In the genomic region with DNA sequence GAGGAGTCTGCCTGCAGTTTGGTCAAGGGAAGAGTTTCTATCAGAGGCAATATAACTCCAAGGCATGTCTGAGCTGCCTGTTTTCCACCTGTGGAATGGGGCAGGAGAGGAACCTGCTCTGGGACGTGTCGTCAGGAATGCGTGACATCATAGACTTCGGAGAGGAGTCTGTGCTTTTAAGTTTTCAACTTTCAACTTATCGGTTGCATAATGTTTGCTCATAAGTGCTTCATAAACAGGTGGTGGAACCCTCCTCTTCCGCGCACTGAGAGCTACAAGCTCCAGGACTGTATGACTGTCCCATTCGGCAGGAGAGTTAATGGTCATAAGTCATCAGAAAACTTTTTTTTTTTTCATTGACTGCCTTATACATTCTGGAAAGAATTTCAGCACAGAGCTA, we compare ENCODE assay signal across 24 mouse cellular contexts. TPM values are rescaled to one million over a fixed set of nuclear protein-coding genes. Genes with fewer than 3 reads are reported as not detected.
DNase-seq lines count a peak whose midpoint lies in the region; ATAC-seq and TF ChIP-seq lines count a peak whose summit lies in the region.
"Had no signal": no experiment of that assay in that cellular context is flagged by ENCODE, and none has a peak within 500 bp of the region (broad histone marks: within the 10 kb centered on the region; RNA-seq: fewer than 3 reads in every experiment).

No protein-coding gene starts in this region.

- DNase-seq in gastrocnemius, adult 2 months, result no peak
- DNase-seq in gastrocnemius, postnatal 36 days, result no peak
- DNase-seq in heart, postnatal 36 days, result no peak
- peak; percentile 80 for DNase-seq in liver, adult 2 months (ENCODE audit: extremely low read depth, low read depth, low spot score)
- DNase-seq in liver, result no peak
- DNase-seq in lung, postnatal 36 days, result peak; percentile 37
- DNase-seq in lung, postnatal 14 days, result no peak
- DNase-seq: adrenal gland, postnatal 10 days; cerebellum, adult 11 months; cerebellum, adult 8-10 months; cerebellum, postnatal 14 days; embryo, embryonic 11 days; gastrocnemius, postnatal 14 days had no signal

- TF ChIP-seq CTCF in gastrocnemius, adult 2 months (IDR thresholded peaks at IDR 0.05), result no peak
- TF ChIP-seq CTCF in liver, adult 2 months (IDR thresholded peaks at IDR 0.05; ENCODE audit: low read depth, low read length), result no peak

- no peak for TF ChIP-seq POLR2A in liver, adult 2 months (IDR thresholded peaks at IDR 0.05; ENCODE audit: extremely low read depth, insufficient read depth, low read length)

- peaks cover 28% of the 10 kb centered on the region for H3K4me1 ChIP-seq in heart, embryonic 11.5 days (ENCODE audit: control insufficient read depth, insufficient read depth, low read length)
- H3K4me1 ChIP-seq in liver, adult 2 months (ENCODE audit: control insufficient read depth, insufficient read depth, low read length), result peaks cover 10% of the 10 kb centered on the region; the same call in 1 of the 2 replicates

- H3K4me3 ChIP-seq in gastrocnemius, adult 2 months, result peak overlapping the region; percentile 94
- no peak overlapping the region for H3K4me3 ChIP-seq in heart, embryonic 11.5 days (ENCODE audit: low read depth, low read length)
- H3K4me3 ChIP-seq in liver, adult 2 months (ENCODE audit: insufficient read depth, low read depth, low read length), result no peak overlapping the region

- no peak overlapping the region; the same call in 1 of the 2 replicates for H3K4me2 ChIP-seq in heart, embryonic 11.5 days

- peak overlapping the region; percentile 99 for H3K27ac ChIP-seq in gastrocnemius, adult 2 months
- 0 out of 2 replicates have a peak overlapping the region, but pooled peaks have one; percentile 93 for H3K27ac ChIP-seq in heart, embryonic 11.5 days (ENCODE audit: low read depth, low read length)
- peak overlapping the region; percentile 62 for H3K27ac ChIP-seq in liver, adult 2 months (replicated peaks; ENCODE audit: insufficient read depth, low read depth, low read length)
- H3K27ac ChIP-seq: hindbrain, embryonic 14.5 days had no signal

- no peaks in the 10 kb centered on the region for H3K9me3 ChIP-seq in heart, embryonic 11.5 days (replicated peaks; ENCODE audit: control insufficient read depth, low read length)
- H3K9me3 ChIP-seq: embryonic facial prominence, embryonic 12.5 days; forebrain, embryonic 12.5 days; heart, embryonic 15.5 days; hindbrain, embryonic 10.5 days; intestine, embryonic 15.5 days had no signal

- H3K79me2 ChIP-seq in liver, adult 2 months (ENCODE audit: control insufficient read depth, insufficient read depth, low read length), result peaks cover 24% of the 10 kb centered on the region; the same call in 1 of the 2 replicates

- no peaks in the 10 kb centered on the region for H3K27me3 ChIP-seq in heart, embryonic 11.5 days (ENCODE audit: control insufficient read depth, insufficient read depth, low read length)
- no peaks in the 10 kb centered on the region for H3K27me3 ChIP-seq in liver, adult 2 months (ENCODE audit: control insufficient read depth, insufficient read depth, low read length)
- H3K27me3 ChIP-seq: embryonic facial prominence, embryonic 12.5 days; heart, embryonic 15.5 days; intestine, embryonic 15.5 days had no signal

- 80% methylated on average over 8 of the region's 8 CpGs for WGBS in heart, embryonic 11.5 days (ENCODE audit: insufficient replicate concordance)
- 30% methylated on average over 8 of the region's 8 CpGs for WGBS in liver, adult 2 months

- no peaks in the 10 kb centered on the region for H3K36me3 ChIP-seq in heart, embryonic 11.5 days (ENCODE audit: control insufficient read depth, insufficient read depth, low read length)
- H3K36me3 ChIP-seq in liver, adult 2 months (ENCODE audit: control insufficient read depth, insufficient read depth, low read length), result no peaks in the 10 kb centered on the region
- H3K36me3 ChIP-seq: embryonic facial prominence, embryonic 12.5 days; forebrain, embryonic 12.5 days; heart, embryonic 15.5 days; hindbrain, embryonic 10.5 days; intestine, embryonic 15.5 days had no signal

- intact Hi-C loops in gastrocnemius, adult 2 months (cut with DNase I), result loop anchor here (2.0 to 10.0 kb wide), 2 partner anchors 19 to 389 kb away; no protein-coding TSS in a partner anchor
- intact Hi-C loops in gastrocnemius, postnatal 36 days (cut with DNase I), result loop anchor here (2.0 kb wide), 1 partner anchor 387 kb away; no protein-coding TSS in a partner anchor
- intact Hi-C loops in heart, postnatal 36 days (cut with DNase I), result loop anchor here (2.0 kb wide), 1 partner anchor 25 kb away; no protein-coding TSS in a partner anchor

- no peak for ATAC-seq in heart, embryonic 11.5 days (replicated peaks; ENCODE audit: insufficient number of reproducible peaks, low FRiP score, low TSS enrichment)
- ATAC-seq: forebrain, embryonic 16.5 days had no signal

- no peak overlapping the region for H3K9ac ChIP-seq in heart, embryonic 11.5 days (ENCODE audit: low read depth, low read length)
- no peak overlapping the region; the same call in 1 of the 2 replicates for H3K9ac ChIP-seq in liver, adult 2 months (ENCODE audit: low read depth, low read length)
- H3K9ac ChIP-seq: embryonic facial prominence, embryonic 12.5 days; forebrain, embryonic 12.5 days; heart, embryonic 15.5 days; hindbrain, embryonic 14.5 days; intestine, embryonic 15.5 days had no signal

RNA-seq across cellular contexts. Expression of gene Hspb8, which starts 1.1 kb away (rescaled TPM):
- total RNA-seq in gastrocnemius, adult 2 months (2021), result 100 to 1,000 TPM; 234 to 341 TPM
- total RNA-seq in gastrocnemius, postnatal 36 days (2021), result 100 to 1,000 TPM; 212 to 260 TPM
- 34.9 and 35.3 TPM in 2 replicates for polyA plus RNA-seq in heart, embryonic 11.5 days (2014; fragmentation: Nextera tagmentation; extraction: Ambion mirVana)
- 100 to 1,000 TPM; 386 to 424 TPM for total RNA-seq in heart, postnatal 36 days (2021)
- total RNA-seq in liver, adult 2 months (2014; rRNA removed), result 149 and 164 TPM in 2 replicates
- polyA plus RNA-seq in liver, adult 2 months (2012; rRNA removed), result 216 and 232 TPM in 2 replicates
- total RNA-seq: common myeloid progenitor, adult 5-6 weeks; granulocyte monocyte progenitor cell, adult 5-6 weeks; MEL had no signal

Comparison
In these comparisons a context has a peak if more than half of its experiments do, and no peak if none do; other contexts are left out.
1. DNase-seq: peak in liver, adult 2 months (single experiment) and lung, postnatal 36 days (single experiment); none in gastrocnemius, adult 2 months (single experiment), gastrocnemius, postnatal 36 days (0 of 2), heart, postnatal 36 days (0 of 2), liver (single experiment) and lung, postnatal 14 days (single experiment).
2. Peak in every context shown above with its lines, with median percentiles within 50 percentile points of each other: H3K27ac ChIP-seq.